Mouse (Mus musculus): ENCODE results near the gene Slc16a7.

GRCm38 (mm10) chr10:125182545-125182944 lies 206.7 kb downstream of the Slc16a7 start:
- TF ChIP-seq CTCF (IDR thresholded peaks at IDR 0.05; ENCODE audit: low read depth) (no peak), EP300 (IDR thresholded peaks at IDR 0.05; ENCODE audit: low read depth) (no peak)

All from liver, embryonic 14.5 days (tissue).